Mouse (Mus musculus) brain, embryonic 18.5 days (tissue): ENCODE measurements around the gene Tfrc.
"Not testable (repeated sequence)": the region's sequence is repeated elsewhere in the genome, so short reads cannot be mapped to it uniquely, and the experiment has no call there.

ENCODE experiments used
- DNase-seq: peaks from one replicate; pipeline ENCODE4 v3.0.0-alpha.2; 2012; ENCODE audit warnings: low read depth, low spot score

Tfrc gene

GRCm38 (mm10) chr16:32612052-32612451 lies 3.3 kb downstream of the Tfrc start:
- no peak for DNase-seq

DNA sequence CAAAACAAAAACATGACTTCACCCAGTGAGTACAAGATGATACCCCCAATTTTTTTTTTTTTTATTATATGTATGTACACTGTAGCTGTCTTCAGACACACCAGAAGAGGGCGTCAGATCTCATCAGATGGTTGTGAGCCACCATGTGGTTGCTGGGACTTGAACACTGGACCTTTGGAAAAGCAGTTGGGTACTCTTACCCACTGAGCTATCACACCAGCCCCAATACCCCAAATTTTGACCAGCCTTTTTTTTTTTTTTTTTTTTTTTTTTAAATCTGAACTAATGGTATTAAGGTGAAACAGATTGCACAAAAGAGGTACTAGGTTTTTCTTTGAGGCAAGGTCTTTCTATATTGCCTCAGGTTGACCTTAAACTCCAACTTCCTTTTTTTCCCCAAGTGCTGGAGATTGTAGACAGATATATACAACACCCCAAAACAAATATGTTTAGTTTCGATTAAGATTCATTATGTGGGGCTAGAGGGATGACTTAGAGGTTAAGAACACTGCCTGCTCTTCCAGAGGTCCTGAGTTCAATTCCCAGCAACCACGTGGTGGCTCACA lies 4.6 kb downstream of the Tfrc start:
- DNase-seq, result no peak

- no peak for DNase-seq
These were observed 5.3 kb downstream of the Tfrc start for GRCm38 (mm10) chr16:32614047-32614446.

- DNase-seq, result no peak
These were observed 10.2 kb downstream of the Tfrc start for GRCm38 (mm10) chr16:32618946-32619345.

GRCm38 (mm10) chr16:32628140-32628539 lies 19.4 kb downstream of the Tfrc start:
- DNase-seq, result no peak

- no peak for DNase-seq
These were observed 23.7 kb downstream of the Tfrc start for GRCm38 (mm10) chr16:32632328-32632824.

GRCm38 (mm10) chr16:32633486-32634012 lies 24.8 kb downstream of the Tfrc start:
- DNase-seq, result no peak

GRCm38 (mm10) chr16:32634183-32634582 lies 25.5 kb downstream of the Tfrc start:
- no peak for DNase-seq

DNA sequence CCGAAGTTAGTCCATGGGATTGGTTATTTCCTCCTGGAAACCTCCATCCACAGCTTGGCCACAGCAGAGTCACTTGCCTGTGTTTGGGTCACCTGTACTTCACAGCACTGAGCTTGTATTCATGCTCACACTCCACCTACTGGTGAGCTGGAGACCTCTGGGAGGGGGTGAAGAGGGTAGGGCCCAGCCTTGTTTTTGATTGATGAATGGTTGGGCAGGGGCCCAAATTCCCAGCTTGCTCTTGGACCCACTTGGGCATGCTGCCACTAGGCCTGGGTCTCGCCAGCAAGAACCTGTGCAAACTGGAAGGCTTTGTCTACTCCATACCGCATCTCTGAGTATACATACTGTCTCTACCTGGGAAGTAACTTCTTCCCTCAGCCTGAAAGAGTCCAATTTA lies 26.6 kb downstream of the Tfrc start:
- no peak for DNase-seq

- DNase-seq, result no peak
These were observed 27.6 kb downstream of the Tfrc start for GRCm38 (mm10) chr16:32636331-32636730.

- DNase-seq, result no peak
These were observed 28.3 kb downstream of the Tfrc start for GRCm38 (mm10) chr16:32636871-32637521.

DNA sequence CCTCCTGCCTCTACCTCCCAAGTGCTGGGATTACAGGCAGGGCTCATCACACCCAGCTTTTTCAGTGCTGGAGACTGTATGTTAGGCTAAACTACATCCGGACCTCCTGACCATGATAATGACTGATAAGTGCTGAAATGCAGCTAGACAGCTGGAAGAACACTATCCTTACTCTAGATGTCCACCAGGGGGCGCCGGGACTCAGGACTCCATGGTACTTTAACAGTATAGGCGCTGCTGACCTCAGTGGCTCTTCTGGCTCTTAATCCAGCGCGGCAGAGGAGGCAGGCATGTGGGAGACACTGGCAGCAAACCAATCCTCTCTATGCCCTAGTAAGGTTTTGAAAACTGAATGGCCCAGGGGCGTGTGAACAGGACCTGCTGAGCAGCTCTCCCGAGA lies 29.8 kb downstream of the Tfrc start:
- no peak for DNase-seq

- DNase-seq, result no peak
These were observed 31.4 kb downstream of the Tfrc start for GRCm38 (mm10) chr16:32640096-32640495.

GRCm38 (mm10) chr16:32640683-32641082 lies 32.0 kb downstream of the Tfrc start:
- DNase-seq, result not testable (repeated sequence)

DNA sequence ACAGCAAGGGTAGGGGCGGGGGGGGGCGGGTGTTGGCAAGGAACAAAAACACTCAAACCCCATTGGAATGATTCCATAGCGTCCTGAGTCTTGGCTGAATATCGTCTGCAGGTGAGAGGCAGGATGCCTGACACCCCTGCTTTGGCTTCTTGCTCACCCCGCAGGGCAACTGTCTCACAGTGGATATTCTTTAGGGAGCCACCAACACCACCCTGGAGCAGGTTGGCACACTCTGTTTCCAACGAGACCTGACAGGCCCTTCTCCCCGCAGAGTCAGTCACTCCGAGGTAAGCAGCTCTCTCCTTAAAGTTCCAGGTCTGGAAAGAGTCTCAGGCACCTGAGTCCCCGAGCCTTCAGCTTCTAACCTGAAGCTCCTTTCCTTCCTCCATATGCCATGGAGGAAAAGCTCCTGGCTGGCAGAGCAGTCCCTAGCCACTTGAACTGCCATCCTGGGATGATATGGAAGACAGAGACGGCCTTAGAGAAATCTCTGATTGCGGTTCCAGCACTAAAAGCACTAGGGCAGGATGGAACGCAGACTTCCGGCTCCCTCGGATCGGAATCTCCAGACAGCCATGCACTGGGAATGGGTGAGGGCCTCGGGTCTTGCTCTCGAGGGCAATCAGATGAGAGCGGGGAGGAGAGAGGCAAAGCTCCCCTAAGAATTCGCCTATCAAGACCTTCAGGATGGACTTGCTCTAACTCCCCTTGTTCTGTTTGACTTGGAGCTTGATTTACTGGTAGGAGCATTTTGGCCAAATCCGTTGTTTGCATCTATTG lies 32.9 kb downstream of the Tfrc start:
- DNase-seq, result no peak

DNA sequence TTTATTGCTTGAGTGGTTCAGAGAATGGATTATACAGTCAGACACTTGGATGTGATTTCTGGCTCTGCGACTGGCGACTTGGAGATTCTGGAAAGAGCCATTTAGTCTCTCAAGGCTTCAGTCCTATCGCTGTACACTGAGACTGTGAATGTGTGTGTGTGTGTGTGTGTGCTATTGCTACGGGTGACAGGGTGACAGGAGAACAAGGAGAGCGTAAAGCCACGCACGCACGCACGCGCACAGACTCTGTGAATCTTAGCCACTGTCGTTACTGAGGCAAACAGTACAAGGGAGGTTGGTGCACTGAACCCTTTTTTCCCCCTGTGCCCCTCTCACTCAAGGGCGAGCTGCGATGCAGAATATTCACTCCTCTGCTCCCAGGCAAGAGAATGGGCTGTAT lies 33.6 kb downstream of the Tfrc start:
- no peak for DNase-seq

DNA sequence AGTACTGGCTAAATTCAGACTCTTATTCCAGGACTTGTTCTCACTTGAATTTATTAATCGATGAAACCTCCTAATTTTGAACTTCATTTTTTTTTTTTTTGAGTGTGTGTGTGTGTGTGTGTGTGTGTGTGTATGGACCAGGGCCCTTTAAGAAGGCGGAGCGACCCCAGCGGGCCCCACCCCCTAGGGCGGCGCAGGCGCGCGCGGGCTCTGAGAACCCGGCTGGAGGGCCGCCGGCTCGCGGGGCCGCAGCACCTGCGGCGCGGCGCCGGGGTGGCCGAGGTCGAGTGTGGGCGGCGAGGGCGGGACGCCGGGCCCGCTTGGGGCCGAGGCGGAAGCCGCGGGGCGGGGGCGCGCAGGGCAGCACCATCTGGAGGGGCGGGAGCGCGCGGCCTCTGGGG lies 34.9 kb downstream of the Tfrc start, which contains the start of gene Tnk2:
TSS of gene Tnk2 (plus strand) at position 214 of the 401 bp plus-strand sequence.
- peak; percentile 75 for DNase-seq

- DNase-seq, result no peak
These were observed 35.5 kb downstream of the Tfrc start for GRCm38 (mm10) chr16:32644069-32644800.

- no peak for DNase-seq
These were observed 36.1 kb downstream of the Tfrc start for GRCm38 (mm10) chr16:32644801-32645170.

DNA sequence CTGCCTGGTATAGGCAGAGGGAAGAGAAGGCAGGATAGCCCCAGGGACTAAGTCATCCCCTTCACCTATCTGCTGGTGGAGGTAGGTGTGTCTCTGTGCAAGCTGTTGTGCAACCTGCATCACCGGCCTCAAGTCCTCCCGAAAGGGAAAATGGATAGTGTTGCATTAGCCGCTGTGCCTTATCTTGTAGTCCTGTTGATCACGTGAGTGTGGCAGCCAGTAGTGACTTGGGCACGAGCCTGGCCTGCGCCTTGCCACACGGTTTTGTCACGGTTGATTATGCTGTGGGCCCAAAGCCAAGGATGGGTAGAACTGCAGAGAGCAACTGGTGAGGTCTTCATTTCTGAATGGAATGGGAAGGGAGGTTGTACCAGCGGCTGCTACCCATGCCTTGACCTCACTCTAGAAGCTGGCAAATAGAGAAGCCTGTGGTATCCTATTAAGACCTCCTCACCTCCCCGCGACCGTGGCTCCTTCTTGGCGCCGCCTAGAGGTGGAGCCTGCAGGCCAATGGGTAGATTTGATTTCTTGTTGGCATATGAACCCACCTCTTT lies 36.7 kb downstream of the Tfrc start:
- DNase-seq, result no peak

DNA sequence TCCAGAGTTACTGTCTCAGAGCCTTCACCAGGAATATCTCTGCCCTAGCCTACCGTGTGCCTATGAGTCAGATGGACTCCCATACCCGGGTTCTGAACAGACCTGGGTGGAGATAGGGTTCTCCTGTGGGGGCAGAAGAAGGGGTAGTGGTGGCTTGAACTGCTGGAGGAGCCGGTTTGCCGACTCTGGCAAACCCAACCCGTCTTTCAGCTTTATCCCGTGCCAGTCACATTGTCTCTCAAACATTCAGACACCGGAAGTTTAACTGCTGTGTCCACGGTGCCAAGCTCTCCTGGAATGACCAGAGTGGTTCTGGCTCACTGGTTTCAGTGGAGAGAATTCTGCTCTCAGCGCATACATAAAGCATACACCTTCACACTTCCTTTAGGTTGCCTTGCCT lies 37.3 kb downstream of the Tfrc start:
- DNase-seq, result no peak
